Mouse (Mus musculus) G1E-ER4 (cell line): ENCODE results near the gene Rab3b. TPM values are rescaled to one million over a fixed set of nuclear protein-coding genes. Genes with fewer than 3 reads are reported as not detected.

Experiments
- GATA1 ChIP-seq: IDR thresholded peaks from one replicate; pipeline ENCODE4 v1.8.0; 2012; ENCODE audit warnings: low read length, inconsistent platforms
- polyA plus RNA-seq: library from polyadenylated mRNA; stranded (reverse); fragments of >175 nt; gene quantifications from 2 replicates; pipeline ENCODE4 v1.2.3, GENCODE M21; 2012

Gene Rab3b
- polyA plus RNA-seq, 1 experiment: not detected

- TF ChIP-seq GATA1: no peak
Measured at GRCm38 (mm10) chr4:108915101-108915500, 36.2 kb downstream of the Rab3b start.

- no peak for TF ChIP-seq GATA1
Measured at GRCm38 (mm10) chr4:108917654-108918053, 38.8 kb downstream of the Rab3b start.

GRCm38 (mm10) chr4:108933163-108933562 lies 54.3 kb downstream of the Rab3b start:
- TF ChIP-seq GATA1: no peak

GRCm38 (mm10) chr4:108934856-108935255 lies 56.0 kb downstream of the Rab3b start:
- no peak for TF ChIP-seq GATA1

GRCm38 (mm10) chr4:108937848-108938771 lies 59.2 kb downstream of the Rab3b start:
- no peak for TF ChIP-seq GATA1

GRCm38 (mm10) chr4:108940681-108941473 lies 62.0 kb downstream of the Rab3b start:
- no peak for TF ChIP-seq GATA1

GRCm38 (mm10) chr4:108942171-108942570 lies 63.3 kb downstream of the Rab3b start:
- TF ChIP-seq GATA1: no peak

GRCm38 (mm10) chr4:108942986-108943720 lies 64.3 kb downstream of the Rab3b start:
- no peak for TF ChIP-seq GATA1

- TF ChIP-seq GATA1: no peak
Measured at GRCm38 (mm10) chr4:108949168-108949567, 70.3 kb downstream of the Rab3b start.

GRCm38 (mm10) chr4:108950201-108950600 lies 71.3 kb downstream of the Rab3b start:
- no peak for TF ChIP-seq GATA1

- TF ChIP-seq GATA1: no peak
Measured at GRCm38 (mm10) chr4:108951663-108952062, 72.8 kb downstream of the Rab3b start.

- no peak for TF ChIP-seq GATA1
Measured at GRCm38 (mm10) chr4:108959696-108960095, 80.8 kb downstream of the Rab3b start.

- peak; percentile 35 for TF ChIP-seq GATA1
Measured at GRCm38 (mm10) chr4:108960619-108961460, 82.0 kb downstream of the Rab3b start.

GRCm38 (mm10) chr4:108963017-108963416 lies 84.2 kb downstream of the Rab3b start:
- no peak for TF ChIP-seq GATA1

GRCm38 (mm10) chr4:108969517-108969916 lies 90.7 kb downstream of the Rab3b start:
- no peak for TF ChIP-seq GATA1
